Mouse (Mus musculus) intestine, embryonic 14.5 days (tissue): ENCODE data around the gene Glrx5. TPM values are rescaled to one million over a fixed set of nuclear protein-coding genes. Genes with fewer than 3 reads are reported as not detected.
A peak's percentile ranks its signal among the peaks of the same experiment; 100 is the strongest.

ENCODE experiments used
- ATAC-seq: fragments of 200-750 bp; cut with Nextera tagmentation; replicated peaks from 2 replicates; pipeline ENCODE4 v1.8.0; 2017; ENCODE audit warnings: low read depth, moderate number of reproducible peaks, moderate TSS enrichment, moderate library complexity; ENCODE audit not compliant: low FRiP score, low TSS enrichment
- DNase-seq: peaks from one replicate; pipeline ENCODE4 v3.0.0-alpha.2; 2018; ENCODE audit warnings: low spot score
- H3K27ac ChIP-seq: fragments of 300-500 bp; sonication (generic); 2 replicates; pipeline ENCODE4 v1.5.1; 2014; ENCODE audit warnings: low read depth, mild to moderate bottlenecking, control low read depth
- H3K27me3 ChIP-seq: fragments of 300-500 bp; sonication (generic); replicated peaks from 2 replicates; pipeline ENCODE4 v1.6.1; 2014; ENCODE audit warnings: low read length, control low read depth; ENCODE audit not compliant: control insufficient read depth, insufficient read depth
- H3K36me3 ChIP-seq: fragments of 300-500 bp; sonication (generic); 2 replicates; pipeline ENCODE4 v1.6.1; 2014; ENCODE audit warnings: low read length, control low read depth; ENCODE audit not compliant: control insufficient read depth, insufficient read depth
- H3K4me1 ChIP-seq: fragments of 300-500 bp; sonication (generic); replicated peaks from 2 replicates; pipeline ENCODE4 v1.6.1; 2014; ENCODE audit warnings: low read length, control low read depth, mixed read lengths; ENCODE audit not compliant: control insufficient read depth, insufficient read depth
- H3K4me2 ChIP-seq: fragments of 300-500 bp; sonication (generic); 2 replicates; pipeline ENCODE4 v1.6.1; 2014; ENCODE audit warnings: low read length
- H3K4me3 ChIP-seq: fragments of 300-500 bp; sonication (generic); 2 replicates; pipeline ENCODE4 v1.5.1; 2014; ENCODE audit warnings: low read depth, low read length, control low read depth, mixed read lengths
- H3K9ac ChIP-seq: fragments of 300-500 bp; sonication (generic); 2 replicates; pipeline ENCODE4 v1.6.1; 2014; ENCODE audit warnings: mild to moderate bottlenecking, low read length
- H3K9me3 ChIP-seq: fragments of 300-500 bp; sonication (generic); 2 replicates; pipeline ENCODE4 v1.6.1; 2016; ENCODE audit warnings: low read length, control low read depth; ENCODE audit not compliant: control insufficient read depth
- WGBS: fragments of 180-500 bp; shearing (Covaris S2); extraction: QIAGEN DNeasy Blood & Tissue Kit; methylation state at CpG from one replicate; pipeline ENCODE4 v1.1.7; 2014; 5-methylcytosine and 5-hydroxymethylcytosine counted together
- polyA plus RNA-seq: library from polyadenylated mRNA; unstranded; fragments of >200 nt; fragmentation: Nextera tagmentation; extraction: Ambion mirVana; gene quantifications from 2 replicates; pipeline ENCODE4 v1.2.1, GENCODE M21; 2014

Gene Glrx5
- polyA plus RNA-seq, 1 experiment from 2014 or later, result 193 TPM

- no peaks in the 10 kb centered on the region for H3K27me3 ChIP-seq
- no peak overlapping the region for H3K9ac ChIP-seq
- no peaks in the 10 kb centered on the region for H3K9me3 ChIP-seq
- H3K4me1 ChIP-seq, result no peaks in the 10 kb centered on the region
- no peak overlapping the region for H3K4me3 ChIP-seq
- no peaks in the 10 kb centered on the region for H3K36me3 ChIP-seq
- H3K27ac ChIP-seq, result no peak overlapping the region
- no peak for ATAC-seq
- 71% methylated on average over 8 of the region's 8 CpGs for WGBS
- DNase-seq, result no peak
- no peak overlapping the region for H3K4me2 ChIP-seq
Observed at GRCm38 (mm10) chr12:104992838-104993237, 39.6 kb upstream of the Glrx5 start.

- H3K27ac ChIP-seq, result no peak overlapping the region
- no peaks in the 10 kb centered on the region for H3K9me3 ChIP-seq
- no peak overlapping the region for H3K9ac ChIP-seq
- H3K4me2 ChIP-seq, result no peak overlapping the region
- no peaks in the 10 kb centered on the region for H3K27me3 ChIP-seq
- DNase-seq (no peak), ATAC-seq (no peak)
- WGBS, result 81% methylated on average over 12 of the region's 12 CpGs
- H3K4me1 ChIP-seq, result no peaks in the 10 kb centered on the region
- H3K4me3 ChIP-seq, result no peak overlapping the region
- H3K36me3 ChIP-seq, result no peaks in the 10 kb centered on the region
Observed at GRCm38 (mm10) chr12:104995259-104995876, 37.1 kb upstream of the Glrx5 start.

- DNase-seq (no peak), ATAC-seq (0 out of 2 replicates have a peak, but pooled peaks have one; percentile 30)
- Histone ChIP-seq H3K4me2 (no peak overlapping the region), H3K9me3 (no peaks in the 10 kb centered on the region), H3K4me3 (no peak overlapping the region), H3K9ac (no peak overlapping the region), H3K4me1 (no peaks in the 10 kb centered on the region), H3K27ac (no peak overlapping the region), H3K36me3 (no peaks in the 10 kb centered on the region), H3K27me3 (no peaks in the 10 kb centered on the region)
- 83% methylated on average over 9 of the region's 9 CpGs for WGBS
Observed at GRCm38 (mm10) chr12:104996012-104996728, 36.3 kb upstream of the Glrx5 start.

- Histone ChIP-seq H3K9me3 (no peaks in the 10 kb centered on the region), H3K4me1 (no peaks in the 10 kb centered on the region), H3K9ac (no peak overlapping the region), H3K27ac (no peak overlapping the region), H3K4me3 (no peak overlapping the region), H3K36me3 (no peaks in the 10 kb centered on the region), H3K4me2 (no peak overlapping the region), H3K27me3 (no peaks in the 10 kb centered on the region)
- ATAC-seq (no peak), DNase-seq (no peak)
- 72% methylated on average over 10 of the region's 10 CpGs for WGBS
Observed at GRCm38 (mm10) chr12:104997159-104997558, 35.3 kb upstream of the Glrx5 start.

GRCm38 (mm10) chr12:104997641-104998293, 34.7 kb upstream of the Glrx5 start:
- ATAC-seq (no peak), DNase-seq (no peak)
- H3K4me1 ChIP-seq, result no peaks in the 10 kb centered on the region
- H3K36me3 ChIP-seq, result no peaks in the 10 kb centered on the region
- H3K9me3 ChIP-seq, result no peaks in the 10 kb centered on the region
- H3K27me3 ChIP-seq, result no peaks in the 10 kb centered on the region
- H3K27ac ChIP-seq, result no peak overlapping the region
- no peak overlapping the region for H3K9ac ChIP-seq
- H3K4me3 ChIP-seq, result no peak overlapping the region
- 73% methylated on average over 10 of the region's 10 CpGs for WGBS
- H3K4me2 ChIP-seq, result no peak overlapping the region

- no peaks in the 10 kb centered on the region for H3K36me3 ChIP-seq
- ATAC-seq, result no peak
- H3K27me3 ChIP-seq, result no peaks in the 10 kb centered on the region
- no peak overlapping the region for H3K4me3 ChIP-seq
- 74% methylated on average over 6 of the region's 6 CpGs for WGBS
- no peaks in the 10 kb centered on the region for H3K9me3 ChIP-seq
- no peak for DNase-seq
- H3K27ac ChIP-seq, result no peak overlapping the region
- H3K4me2 ChIP-seq, result no peak overlapping the region
- no peak overlapping the region for H3K9ac ChIP-seq
- H3K4me1 ChIP-seq, result peaks cover 1% of the 10 kb centered on the region; the same call in 1 of the 2 replicates
Observed at GRCm38 (mm10) chr12:104998541-104998940, 33.9 kb upstream of the Glrx5 start.

- no peaks in the 10 kb centered on the region for H3K36me3 ChIP-seq
- no peak for ATAC-seq
- H3K9ac ChIP-seq, result no peak overlapping the region
- DNase-seq, result no peak
- H3K4me2 ChIP-seq, result no peak overlapping the region
- H3K27ac ChIP-seq, result no peak overlapping the region
- no peaks in the 10 kb centered on the region for H3K9me3 ChIP-seq
- H3K4me1 ChIP-seq, result peaks cover 3% of the 10 kb centered on the region; the same call in 1 of the 2 replicates
- 61% methylated on average over 8 of the region's 8 CpGs for WGBS
- no peak overlapping the region for H3K4me3 ChIP-seq
- H3K27me3 ChIP-seq, result no peaks in the 10 kb centered on the region
Observed at GRCm38 (mm10) chr12:104999171-104999570, 33.3 kb upstream of the Glrx5 start.

- 67% methylated on average over 9 of the region's 9 CpGs for WGBS
- no peak for DNase-seq
- no peak overlapping the region for H3K9ac ChIP-seq
- no peak overlapping the region for H3K4me2 ChIP-seq
- H3K27me3 ChIP-seq, result no peaks in the 10 kb centered on the region
- peaks cover 3% of the 10 kb centered on the region; the same call in 1 of the 2 replicates for H3K4me1 ChIP-seq
- H3K36me3 ChIP-seq, result no peaks in the 10 kb centered on the region
- H3K9me3 ChIP-seq, result no peaks in the 10 kb centered on the region
- H3K27ac ChIP-seq, result no peak overlapping the region
- ATAC-seq, result no peak
- H3K4me3 ChIP-seq, result no peak overlapping the region
Observed at GRCm38 (mm10) chr12:105000487-105001283, 31.8 kb upstream of the Glrx5 start.
